10 mouse cellular contexts compared by ENCODE assay signal in the genomic region with DNA sequence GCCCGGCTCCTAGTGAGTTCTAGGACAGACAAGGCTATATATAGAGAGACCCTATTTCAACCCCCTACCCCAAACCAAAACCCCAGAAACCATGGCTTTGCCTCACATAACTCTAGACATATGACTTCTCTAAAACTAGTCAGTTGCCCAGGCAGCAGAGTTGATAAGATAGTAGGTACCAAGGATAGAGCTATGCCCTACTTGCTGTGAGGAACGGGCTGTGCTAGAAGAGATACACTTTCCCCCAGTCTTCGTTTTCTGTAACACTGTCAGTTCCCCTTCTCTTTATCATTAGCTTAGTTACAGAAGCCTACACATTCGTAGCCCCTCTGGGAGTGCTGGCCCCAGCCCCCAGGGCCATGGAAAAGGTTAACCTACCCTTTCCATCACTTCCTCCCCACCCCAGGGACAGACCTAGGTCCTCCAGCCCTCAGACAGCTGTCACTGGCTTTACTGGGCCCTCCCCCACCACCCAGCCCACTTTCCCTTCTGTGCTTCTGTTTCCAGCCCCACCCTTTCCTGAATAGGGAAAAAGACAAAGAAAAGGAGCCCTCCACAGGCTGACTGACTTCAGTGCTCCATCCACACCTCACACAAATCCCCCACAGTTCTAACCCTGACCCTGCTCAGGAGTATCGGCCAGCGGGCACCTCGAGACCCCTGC. TPM values are rescaled to one million over a fixed set of nuclear protein-coding genes. Genes with fewer than 3 reads are reported as not detected.
DNase-seq lines count a peak whose midpoint lies in the region; ATAC-seq lines count a peak whose summit lies in the region.
"Had no signal": no experiment of that assay in that cellular context is flagged by ENCODE, and none has a peak within 500 bp of the region (broad histone marks: within the 10 kb centered on the region; RNA-seq: fewer than 3 reads in every experiment).

No protein-coding gene starts in this region.

- peaks cover 32% of the 10 kb centered on the region for H3K4me1 ChIP-seq in forebrain, embryonic 11.5 days (replicated peaks; ENCODE audit: control insufficient read depth, insufficient read depth, low read length)
- peaks cover 83% of the 10 kb centered on the region for H3K4me1 ChIP-seq in hindbrain, embryonic 14.5 days (replicated peaks; ENCODE audit: control insufficient read depth, insufficient read depth, low read length)
- H3K4me1 ChIP-seq in neural tube, embryonic 14.5 days (ENCODE audit: control insufficient read depth, insufficient read depth, low read length) = peaks cover 83% of the 10 kb centered on the region

- H3K9ac ChIP-seq in forebrain, embryonic 11.5 days (ENCODE audit: low read length) = peak overlapping the region; percentile 76
- H3K9ac ChIP-seq in hindbrain, embryonic 14.5 days = peak overlapping the region; percentile 90
- peak overlapping the region; percentile 84 for H3K9ac ChIP-seq in neural tube, embryonic 14.5 days (replicated peaks; ENCODE audit: low read depth, low read length)

- H3K27ac ChIP-seq in forebrain, embryonic 11.5 days (ENCODE audit: low read depth, low read length) = no peak overlapping the region
- H3K27ac ChIP-seq in hindbrain, embryonic 14.5 days = peak overlapping the region; percentile 96
- H3K27ac ChIP-seq in neural tube, embryonic 14.5 days (ENCODE audit: low read depth, low read length) = peak overlapping the region; percentile 94
- H3K27ac ChIP-seq: kidney, postnatal 0 days had no signal

- H3K27me3 ChIP-seq in forebrain, embryonic 11.5 days (ENCODE audit: control insufficient read depth, insufficient read depth, low read length) = no peaks in the 10 kb centered on the region
- H3K27me3 ChIP-seq in hindbrain, embryonic 14.5 days (ENCODE audit: control insufficient read depth, insufficient read depth, low read length) = no peaks in the 10 kb centered on the region
- no peaks in the 10 kb centered on the region for H3K27me3 ChIP-seq in neural tube, embryonic 14.5 days (ENCODE audit: control insufficient read depth, insufficient read depth, low read length)

- H3K4me3 ChIP-seq in forebrain, embryonic 11.5 days (ENCODE audit: low read depth, low read length) = peak overlapping the region; percentile 38; the same call in 1 of the 2 replicates
- peak overlapping the region; percentile 56 for H3K4me3 ChIP-seq in hindbrain, embryonic 14.5 days (replicated peaks; ENCODE audit: low read length)
- peak overlapping the region; percentile 55 for H3K4me3 ChIP-seq in neural tube, embryonic 14.5 days (ENCODE audit: low read depth, low read length)

- peak overlapping the region; percentile 64 for H3K4me2 ChIP-seq in forebrain, embryonic 11.5 days (ENCODE audit: low read depth, low read length, severe bottlenecking)
- peak overlapping the region; percentile 74 for H3K4me2 ChIP-seq in hindbrain, embryonic 14.5 days (replicated peaks)
- peak overlapping the region; percentile 83 for H3K4me2 ChIP-seq in neural tube, embryonic 14.5 days (ENCODE audit: low read depth, low read length)

- peaks cover 3% of the 10 kb centered on the region; the same call in 1 of the 2 replicates for H3K36me3 ChIP-seq in forebrain, embryonic 11.5 days (ENCODE audit: control insufficient read depth, insufficient read depth, low read length)
- H3K36me3 ChIP-seq in hindbrain, embryonic 14.5 days (replicated peaks; ENCODE audit: control insufficient read depth, insufficient read depth) = peaks cover 26% of the 10 kb centered on the region
- peaks cover 11% of the 10 kb centered on the region for H3K36me3 ChIP-seq in neural tube, embryonic 14.5 days (ENCODE audit: control insufficient read depth, insufficient read depth, low read length)

- WGBS in forebrain, embryonic 11.5 days = 84% methylated on average over 7 of the region's 7 CpGs
- WGBS in hindbrain, embryonic 14.5 days = 61% methylated on average over 7 of the region's 7 CpGs
- 75% methylated on average over 7 of the region's 7 CpGs for WGBS in neural tube, embryonic 14.5 days

- H3K9me3 ChIP-seq in forebrain, embryonic 11.5 days (ENCODE audit: control insufficient read depth, low read length) = no peaks in the 10 kb centered on the region
- H3K9me3 ChIP-seq in hindbrain, embryonic 14.5 days (ENCODE audit: control insufficient read depth, low read length) = no peaks in the 10 kb centered on the region
- no peaks in the 10 kb centered on the region for H3K9me3 ChIP-seq in neural tube, embryonic 14.5 days (ENCODE audit: control insufficient read depth, low read length)

- peak; percentile 36 to 47 for DNase-seq in lung, postnatal 4 days
- no peak for DNase-seq in lung, postnatal 36 days
- no peak for DNase-seq in forebrain, embryonic 11.5 days (ENCODE audit: low spot score)
- no peak for DNase-seq in hindbrain, embryonic 14.5 days (ENCODE audit: low spot score)
- no peak for DNase-seq in cerebellum, adult 11 months
- DNase-seq in adrenal gland, postnatal 4 days (ENCODE audit: low spot score in 2 of 2) = no peak
- DNase-seq in spleen, postnatal 36 days (ENCODE audit: low spot score in 2 of 2) = no peak
- DNase-seq: thymus, postnatal 36 days had no signal

- no peak for ATAC-seq in forebrain, embryonic 11.5 days (replicated peaks; ENCODE audit: low FRiP score)
- no peak; the same call in 1 of the 2 replicates for ATAC-seq in hindbrain, embryonic 14.5 days (ENCODE audit: low FRiP score)
- no peak for ATAC-seq in neural tube, embryonic 14.5 days (ENCODE audit: low read depth)

RNA-seq across cellular contexts. Expression of a gene that starts 12.9 kb away (rescaled TPM):
- 97.0 and 108 TPM in 2 replicates for polyA plus RNA-seq in forebrain, embryonic 11.5 days (2014; fragmentation: Nextera tagmentation; extraction: Ambion mirVana)
- 121 and 127 TPM in 2 replicates for polyA plus RNA-seq in hindbrain, embryonic 14.5 days (2014; fragmentation: Nextera tagmentation; extraction: Ambion mirVana)
- 100 and 136 TPM in 2 replicates for polyA plus RNA-seq in neural tube, embryonic 14.5 days (2014; fragmentation: Nextera tagmentation; extraction: Ambion mirVana)
- 100 to 1,000 TPM in 1 of 2 experiments, 10 to 100 TPM in 1; 92.2 to 139 TPM for total RNA-seq in adrenal gland, postnatal 4 days (2021)

RNA-seq across cellular contexts. Expression of a gene that starts 16.2 kb away (rescaled TPM):
- polyA plus RNA-seq in forebrain, embryonic 11.5 days (2014; fragmentation: Nextera tagmentation; extraction: Ambion mirVana) = 0.35 and 0.37 TPM in 2 replicates
- polyA plus RNA-seq in hindbrain, embryonic 14.5 days (2014; fragmentation: Nextera tagmentation; extraction: Ambion mirVana) = 0.87 and 0.90 TPM in 2 replicates
- polyA plus RNA-seq in neural tube, embryonic 14.5 days (2014; fragmentation: Nextera tagmentation; extraction: Ambion mirVana) = 0.50 and 1.2 TPM in 2 replicates
- total RNA-seq in adrenal gland, postnatal 4 days (2021) = 1 to 10 TPM; 1.9 to 2.8 TPM

RNA-seq across cellular contexts. Expression of a gene that starts 18.7 kb away (rescaled TPM):
- 2.0 and 2.3 TPM in 2 replicates for polyA plus RNA-seq in forebrain, embryonic 11.5 days (2014; fragmentation: Nextera tagmentation; extraction: Ambion mirVana)
- 0.68 and 1.2 TPM in 2 replicates for polyA plus RNA-seq in hindbrain, embryonic 14.5 days (2014; fragmentation: Nextera tagmentation; extraction: Ambion mirVana)
- 1.8 TPM in 2 replicates for polyA plus RNA-seq in neural tube, embryonic 14.5 days (2014; fragmentation: Nextera tagmentation; extraction: Ambion mirVana)
- total RNA-seq in adrenal gland, postnatal 4 days (2021) = 1 to 10 TPM; 3.7 to 4.8 TPM

RNA-seq across cellular contexts. Expression of a gene that starts 31.2 kb away (rescaled TPM):
- 1.4 and 1.6 TPM in 2 replicates for polyA plus RNA-seq in forebrain, embryonic 11.5 days (2014; fragmentation: Nextera tagmentation; extraction: Ambion mirVana)
- polyA plus RNA-seq in hindbrain, embryonic 14.5 days (2014; fragmentation: Nextera tagmentation; extraction: Ambion mirVana) = 1.9 and 2.2 TPM in 2 replicates
- 2.2 and 2.9 TPM in 2 replicates for polyA plus RNA-seq in neural tube, embryonic 14.5 days (2014; fragmentation: Nextera tagmentation; extraction: Ambion mirVana)
- total RNA-seq in adrenal gland, postnatal 4 days (2021) = 1 to 10 TPM; 4.1 to 4.7 TPM

RNA-seq across cellular contexts. Expression of a gene that starts 50.2 kb away (rescaled TPM):
- 26.7 and 27.2 TPM in 2 replicates for polyA plus RNA-seq in forebrain, embryonic 11.5 days (2014; fragmentation: Nextera tagmentation; extraction: Ambion mirVana)
- polyA plus RNA-seq in hindbrain, embryonic 14.5 days (2014; fragmentation: Nextera tagmentation; extraction: Ambion mirVana) = 28.6 and 28.7 TPM in 2 replicates
- 30.7 and 31.6 TPM in 2 replicates for polyA plus RNA-seq in neural tube, embryonic 14.5 days (2014; fragmentation: Nextera tagmentation; extraction: Ambion mirVana)
- total RNA-seq in adrenal gland, postnatal 4 days (2021) = 10 to 100 TPM; 26.9 to 27.8 TPM

Comparison
In these comparisons a context has a peak if more than half of its experiments do, and no peak if none do; other contexts are left out.
1. DNase-seq: peak in lung, postnatal 4 days (2 of 2); none in lung, postnatal 36 days (single experiment), forebrain, embryonic 11.5 days (single experiment), hindbrain, embryonic 14.5 days (single experiment), cerebellum, adult 11 months (single experiment), adrenal gland, postnatal 4 days (0 of 2) and spleen, postnatal 36 days (0 of 2).
2. Peak in every context shown above with its lines, with median percentiles within 50 percentile points of each other: H3K4me2 ChIP-seq, H3K4me3 ChIP-seq and H3K9ac ChIP-seq.